Mouse (Mus musculus): ENCODE data around the gene Padi2.

DNA sequence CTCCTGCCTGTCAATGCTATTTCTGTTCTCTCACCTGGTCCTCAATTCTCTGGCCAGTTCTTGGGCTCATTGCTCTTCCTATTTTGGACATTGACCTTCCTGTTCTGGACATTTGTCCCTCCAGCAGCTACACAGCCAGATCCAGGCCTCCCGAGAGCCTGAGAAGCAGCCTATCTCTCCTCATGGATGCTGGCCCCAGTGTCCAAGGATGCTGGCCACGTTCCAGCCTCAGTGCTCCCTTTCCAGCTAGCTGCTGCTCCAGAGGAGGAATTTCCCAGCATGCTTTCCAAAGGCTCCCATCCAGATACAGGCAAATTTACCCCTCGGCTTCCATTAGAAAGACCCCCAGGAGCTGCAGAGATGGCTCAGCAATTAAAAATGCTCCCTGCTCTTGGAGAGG lies 44.4 kb downstream of the Padi2 start:
- TF ChIP-seq CTCF (IDR thresholded peaks at IDR 0.05; ENCODE audit: borderline replicate concordance, insufficient read depth, low read length), result no peak
- no peak for TF ChIP-seq POLR2A (IDR thresholded peaks at IDR 0.05; ENCODE audit: low read depth, low read length)
